Mouse (Mus musculus): ENCODE results near the gene Fktn.

DNA sequence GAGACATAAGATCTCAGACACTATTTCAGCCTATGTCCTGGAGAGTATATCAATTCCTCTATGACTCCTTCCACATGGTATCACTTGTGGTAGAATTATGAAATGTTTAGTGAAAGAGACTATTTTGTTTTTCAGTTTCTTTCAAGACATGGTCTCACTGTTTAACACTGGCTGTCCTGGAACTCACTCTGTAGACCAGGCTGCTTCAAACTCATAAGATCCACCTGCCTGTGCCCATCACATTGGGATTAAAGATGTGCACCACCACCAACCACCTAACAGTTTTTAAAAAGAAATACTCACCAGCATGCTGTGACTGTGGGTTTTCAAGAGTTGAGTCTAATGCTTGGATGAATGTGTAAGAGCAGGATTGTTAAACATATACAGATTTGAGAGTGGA lies 43.2 kb downstream of the Fktn start:
- TF ChIP-seq CTCF (IDR thresholded peaks at IDR 0.05; ENCODE audit: extremely low read depth, insufficient read length, insufficient replicate concordance, low read depth, low read length) = no peak
- TF ChIP-seq POLR2A (IDR thresholded peaks at IDR 0.05; ENCODE audit: low read depth, low read length) = no peak

Data from small intestine, adult 2 months (tissue).